Mouse (Mus musculus): ENCODE measurements around the gene Nedd9.
A peak's percentile ranks its signal among the peaks of the same experiment; 100 is the strongest.

The Nedd9 gene

GRCm38 (mm10) chr13:41486606-41487408 is at the start of gene Nedd9:
Gene Nedd9, minus strand, starts transcription at chr13:41487362.
- DNase-seq, result no peak

- DNase-seq, result no peak
Observed at GRCm38 (mm10) chr13:41532625-41533024, 45.5 kb upstream of the Nedd9 start.

GRCm38 (mm10) chr13:41530326-41530725 is 43.2 kb upstream of the Nedd9 start:
- no peak for DNase-seq

- no peak for DNase-seq
Observed at GRCm38 (mm10) chr13:41524208-41524607, 37.0 kb upstream of the Nedd9 start.

GRCm38 (mm10) chr13:41521296-41521695 is 34.1 kb upstream of the Nedd9 start:
- DNase-seq, result no peak

- no peak for DNase-seq
Observed at GRCm38 (mm10) chr13:41520549-41521161, 33.5 kb upstream of the Nedd9 start.

- DNase-seq, result no peak
Observed at GRCm38 (mm10) chr13:41519792-41520191, 32.6 kb upstream of the Nedd9 start.

GRCm38 (mm10) chr13:41517193-41517592 is 30.0 kb upstream of the Nedd9 start:
- DNase-seq, result no peak

- DNase-seq, result no peak
Observed at GRCm38 (mm10) chr13:41515749-41516148, 28.6 kb upstream of the Nedd9 start.

GRCm38 (mm10) chr13:41514918-41515317 is 27.8 kb upstream of the Nedd9 start:
- no peak for DNase-seq

- DNase-seq, result no peak
Observed at GRCm38 (mm10) chr13:41513456-41513855, 26.3 kb upstream of the Nedd9 start.

- DNase-seq, result no peak
Observed at GRCm38 (mm10) chr13:41512243-41512642, 25.1 kb upstream of the Nedd9 start.

- DNase-seq, result peak in 1 of 2 experiments; percentile 4
Observed at GRCm38 (mm10) chr13:41510631-41511419, 23.7 kb upstream of the Nedd9 start.

GRCm38 (mm10) chr13:41505594-41505993 is 18.4 kb upstream of the Nedd9 start:
- DNase-seq, result no peak

- DNase-seq, result no peak
Observed at GRCm38 (mm10) chr13:41504997-41505396, 17.8 kb upstream of the Nedd9 start.

GRCm38 (mm10) chr13:41504448-41504847 is 17.3 kb upstream of the Nedd9 start:
- no peak for DNase-seq

GRCm38 (mm10) chr13:41502917-41503301 is 15.7 kb upstream of the Nedd9 start:
- no peak for DNase-seq

GRCm38 (mm10) chr13:41502136-41502916 is 15.2 kb upstream of the Nedd9 start:
- DNase-seq, result no peak

GRCm38 (mm10) chr13:41500793-41501192 is 13.6 kb upstream of the Nedd9 start:
- DNase-seq, result no peak

GRCm38 (mm10) chr13:41498611-41499121 is 11.5 kb upstream of the Nedd9 start:
- no peak for DNase-seq

- DNase-seq, result no peak
Observed at GRCm38 (mm10) chr13:41494681-41495080, 7.5 kb upstream of the Nedd9 start.

GRCm38 (mm10) chr13:41491981-41492702 is 5.0 kb upstream of the Nedd9 start:
- no peak for DNase-seq
